16 mouse cellular contexts compared by ENCODE assay signal in genomic region chr13:109714581-109714980, GRCm38 (mm10).
"Had no signal": no experiment of that assay in that cellular context is flagged by ENCODE, and none has a peak within 500 bp of the region (broad histone marks: within the 10 kb centered on the region; RNA-seq: fewer than 3 reads in every experiment).

No protein-coding gene starts in this region.

- H3K9ac ChIP-seq: neural tube, embryonic 12.5 days; neural tube, embryonic 13.5 days; neural tube, embryonic 15.5 days; stomach, embryonic 15.5 days had no signal

- H3K4me3 ChIP-seq: neural tube, embryonic 12.5 days; neural tube, embryonic 13.5 days; neural tube, embryonic 15.5 days; stomach, embryonic 15.5 days had no signal

- H3K27ac ChIP-seq: neural tube, embryonic 12.5 days; neural tube, embryonic 13.5 days; neural tube, embryonic 15.5 days; stomach, embryonic 15.5 days; stomach, postnatal 0 days had no signal

- H3K4me2 ChIP-seq: neural tube, embryonic 12.5 days; neural tube, embryonic 13.5 days; neural tube, embryonic 15.5 days; stomach, embryonic 15.5 days had no signal

- H3K36me3 ChIP-seq: neural tube, embryonic 12.5 days; neural tube, embryonic 13.5 days; neural tube, embryonic 15.5 days; stomach, embryonic 15.5 days had no signal

- H3K4me1 ChIP-seq: neural tube, embryonic 12.5 days; neural tube, embryonic 15.5 days; stomach, embryonic 15.5 days had no signal

- DNase-seq: retina, postnatal 1 day; right cerebral cortex, adult 18-20 months; right cerebral cortex, postnatal 14 days; right cerebral cortex, postnatal 25 days; right cerebral cortex, postnatal 4 days; spleen, adult 18-20 months; thymus, adult 2 months; thymus, postnatal 14 days; thymus, postnatal 25 days; thymus, postnatal 36 days; thymus, postnatal 4 days had no signal

- H3K27me3 ChIP-seq: neural tube, embryonic 12.5 days; neural tube, embryonic 13.5 days; neural tube, embryonic 15.5 days; stomach, embryonic 15.5 days had no signal
